21 mouse cellular contexts compared by ENCODE assay signal in genomic region chr14:77246977-77247376, GRCm38 (mm10).
"Had no signal": no experiment of that assay in that cellular context is flagged by ENCODE, and none has a peak within 500 bp of the region (broad histone marks: within the 10 kb centered on the region; RNA-seq: fewer than 3 reads in every experiment).

No protein-coding gene starts in this region.

- H3K27ac ChIP-seq: layer of hippocampus, adult 2 months; limb, embryonic 10.5 days; limb, embryonic 13.5 days; liver, embryonic 12.5 days; liver, embryonic 15.5 days; neural tube, embryonic 12.5 days; neural tube, embryonic 15.5 days; stomach, embryonic 15.5 days had no signal

- H3K4me1 ChIP-seq: liver, embryonic 12.5 days; liver, embryonic 15.5 days; neural tube, embryonic 12.5 days; stomach, embryonic 15.5 days had no signal

- H3K9me3 ChIP-seq: limb, embryonic 10.5 days; liver, embryonic 12.5 days; liver, embryonic 15.5 days; neural tube, embryonic 12.5 days; neural tube, embryonic 15.5 days; stomach, embryonic 15.5 days had no signal

- ATAC-seq: intestine, embryonic 16.5 days; liver, embryonic 12.5 days had no signal

- H3K27me3 ChIP-seq: limb, embryonic 13.5 days; liver, embryonic 12.5 days; liver, embryonic 15.5 days; neural tube, embryonic 12.5 days; neural tube, embryonic 15.5 days; stomach, embryonic 15.5 days had no signal

- H3K4me3 ChIP-seq: layer of hippocampus, adult 2 months; limb, embryonic 10.5 days; limb, embryonic 13.5 days; liver, embryonic 12.5 days; liver, embryonic 15.5 days; neural tube, embryonic 12.5 days; neural tube, embryonic 15.5 days; stomach, embryonic 15.5 days had no signal

- H3K4me2 ChIP-seq: limb, embryonic 13.5 days; liver, embryonic 12.5 days; liver, embryonic 15.5 days; midbrain, embryonic 11.5 days; neural tube, embryonic 12.5 days; neural tube, embryonic 15.5 days; stomach, embryonic 15.5 days had no signal

- H3K36me3 ChIP-seq: limb, embryonic 10.5 days; limb, embryonic 13.5 days; liver, embryonic 12.5 days; liver, embryonic 15.5 days; neural tube, embryonic 12.5 days; neural tube, embryonic 15.5 days; stomach, embryonic 15.5 days had no signal

- H3K9ac ChIP-seq: limb, embryonic 13.5 days; liver, embryonic 12.5 days; liver, embryonic 15.5 days; neural tube, embryonic 12.5 days; neural tube, embryonic 15.5 days; stomach, embryonic 15.5 days had no signal

- DNase-seq: kidney, adult 18-20 months; kidney, adult 9 months; kidney, postnatal 14 days; kidney, postnatal 4 days; layer of hippocampus, adult 9-11 months; liver; midbrain, embryonic 14.5 days; right cerebral cortex, adult 18-20 months; right cerebral cortex, postnatal 14 days; right cerebral cortex, postnatal 4 days; thymus, postnatal 36 days had no signal
